Mouse (Mus musculus) adrenal gland, postnatal 14 days (tissue): ENCODE measurements around the gene Ndnf. TPM values are rescaled to one million over a fixed set of nuclear protein-coding genes. Genes with fewer than 3 reads are reported as not detected.

Experiments
- DNase-seq: peaks from one replicate; pipeline ENCODE4 v3.0.0; 2021; ENCODE audit warnings: mixed read lengths
- total RNA-seq: library from RNA; stranded (reverse); gene quantifications from 2 replicates; pipeline ENCODE4 v1.2.3, GENCODE M21; 2021

Ndnf gene
- total RNA-seq, 1 experiment from 2014 or later, result 2.7 TPM

DNA sequence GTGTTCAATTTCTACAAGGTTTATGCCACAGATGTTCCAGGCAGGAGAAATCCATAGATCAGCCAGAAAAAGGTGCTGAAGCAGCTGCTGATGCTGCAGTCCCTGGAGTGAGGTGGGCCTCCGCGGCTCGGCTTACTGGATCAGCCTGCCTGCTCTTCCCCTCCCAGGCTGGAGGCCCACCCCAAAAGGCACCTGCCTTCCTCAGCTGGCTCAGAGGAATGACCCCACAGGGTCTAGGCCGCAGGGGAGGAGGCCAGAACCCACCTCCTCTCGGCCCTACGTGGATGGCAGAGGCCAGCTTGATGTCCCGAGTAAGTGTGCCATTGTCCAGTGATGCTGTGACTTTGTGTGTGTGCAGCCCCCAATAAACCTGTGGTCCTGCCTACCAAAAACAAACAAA lies 86.8 kb downstream of the Ndnf start:
- no peak for DNase-seq

DNA sequence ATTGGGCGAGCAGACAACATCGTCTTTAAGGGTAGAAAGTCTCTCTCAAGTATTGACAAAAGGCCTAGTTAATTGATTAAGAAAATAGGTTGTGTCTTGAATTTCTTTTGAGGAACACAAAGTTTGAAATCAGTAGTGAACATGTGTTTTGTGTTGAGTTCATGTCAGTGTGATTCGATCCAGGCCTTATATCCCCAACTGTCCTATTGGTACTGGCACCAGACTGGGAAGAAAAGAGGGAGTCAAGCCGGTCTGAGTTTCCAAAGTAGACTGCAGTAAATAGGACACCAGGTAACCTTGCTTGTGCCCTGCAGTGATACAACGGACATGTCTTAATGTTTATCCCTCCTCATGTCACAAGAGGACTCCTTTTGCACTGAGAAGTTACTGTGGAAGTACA lies 87.8 kb downstream of the Ndnf start:
- no peak for DNase-seq

GRCm38 (mm10) chr6:65760073-65760472 lies 88.7 kb downstream of the Ndnf start:
- DNase-seq, result no peak

Other genes starting within 250 kb of the Ndnf start
- gene Tnip3, start 146.3 kb upstream of the Ndnf start, total RNA-seq, result 0.22 and 0.49 TPM in 2 replicates
- 10.7 and 13.0 TPM in 2 replicates for gene Prdm5, start 107.4 kb downstream of the Ndnf start, total RNA-seq